Mouse (Mus musculus): ENCODE measurements around the gene Wdr91. TPM values are rescaled to one million over a fixed set of nuclear protein-coding genes. Genes with fewer than 3 reads are reported as not detected.

Gene Wdr91
- polyA plus RNA-seq, 1 experiment from 2014 or later, result 14.8 TPM

DNA sequence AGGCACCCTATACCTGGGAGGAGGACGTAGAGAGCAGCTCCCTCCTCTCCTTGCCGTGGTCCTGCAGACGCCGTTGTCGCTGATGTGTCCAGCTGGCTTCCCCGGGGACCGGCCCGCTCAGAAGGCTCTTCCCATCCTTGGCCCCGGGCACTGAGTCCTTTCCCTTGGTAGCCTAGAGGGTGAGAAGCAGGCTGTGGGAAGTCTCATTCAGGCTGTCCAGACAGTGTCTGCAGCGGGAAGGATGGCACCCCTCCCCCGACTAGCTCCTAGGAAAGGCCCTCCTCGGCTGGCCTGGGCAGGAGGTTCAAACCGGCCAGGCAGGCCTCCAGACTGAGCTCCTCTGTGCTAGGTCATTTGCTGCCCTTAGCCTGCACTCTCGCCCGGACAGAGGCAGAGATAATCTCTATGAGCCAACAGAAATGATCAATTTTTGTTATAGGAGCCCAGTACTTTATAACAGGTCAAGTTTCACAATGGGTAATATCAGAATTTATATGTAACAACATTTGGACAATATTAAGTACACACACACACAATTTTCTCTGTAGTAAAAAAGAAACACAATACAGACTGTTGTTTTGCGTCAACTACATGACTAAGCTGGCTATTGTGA is 14.4 kb downstream of the Wdr91 start:
- Histone ChIP-seq H3K27ac (ENCODE audit: low read depth, low read length) (no peak overlapping the region), H3K4me1 (ENCODE audit: control insufficient read depth, insufficient read depth, low read depth, low read length) (no peaks in the 10 kb centered on the region), H3K9me3 (ENCODE audit: control insufficient read depth, low read length) (no peaks in the 10 kb centered on the region), H3K9ac (ENCODE audit: low read depth, low read length) (no peak overlapping the region), H3K4me2 (ENCODE audit: low read length) (no peak overlapping the region), H3K4me3 (ENCODE audit: low read length) (no peak overlapping the region), H3K36me3 (ENCODE audit: control insufficient read depth, insufficient read depth, low read length) (peaks cover 35% of the 10 kb centered on the region), H3K27me3 (replicated peaks; ENCODE audit: control insufficient read depth, insufficient read depth, low read length) (no peaks in the 10 kb centered on the region)
- ATAC-seq, result no peak
- WGBS, result 56% methylated on average over 12 of the region's 16 CpGs

DNA sequence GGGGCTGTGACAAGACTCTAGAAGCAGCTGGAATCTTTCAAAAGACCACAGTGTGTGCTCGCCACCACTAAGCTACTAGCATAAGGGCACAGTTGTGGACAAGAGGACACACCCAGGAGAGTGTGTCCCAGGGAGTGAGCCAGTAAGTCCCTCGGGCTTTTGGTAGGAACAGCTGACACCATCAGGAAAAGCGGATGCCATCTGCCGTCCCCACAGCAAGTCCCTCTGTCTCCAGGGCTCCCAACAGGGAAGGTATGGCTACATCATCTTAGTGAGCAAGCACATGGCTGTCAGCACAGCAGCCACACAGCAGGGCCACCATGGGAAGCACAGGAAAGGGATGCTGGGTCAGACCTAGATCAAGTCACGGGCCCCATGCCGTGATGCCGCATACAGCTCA is 15.1 kb downstream of the Wdr91 start:
- H3K36me3 ChIP-seq (ENCODE audit: control insufficient read depth, insufficient read depth, low read length), result peaks cover 42% of the 10 kb centered on the region
- ATAC-seq, result no peak
- H3K4me2 ChIP-seq (ENCODE audit: low read length), result no peak overlapping the region
- no peaks in the 10 kb centered on the region for H3K4me1 ChIP-seq (ENCODE audit: control insufficient read depth, insufficient read depth, low read depth, low read length)
- H3K4me3 ChIP-seq (ENCODE audit: low read length), result no peak overlapping the region
- no peaks in the 10 kb centered on the region for H3K27me3 ChIP-seq (replicated peaks; ENCODE audit: control insufficient read depth, insufficient read depth, low read length)
- no peak overlapping the region for H3K27ac ChIP-seq (ENCODE audit: low read depth, low read length)
- H3K9me3 ChIP-seq (ENCODE audit: control insufficient read depth, low read length), result no peaks in the 10 kb centered on the region
- H3K9ac ChIP-seq (ENCODE audit: low read depth, low read length), result no peak overlapping the region
- 76% methylated on average over 7 of the region's 7 CpGs for WGBS

DNA sequence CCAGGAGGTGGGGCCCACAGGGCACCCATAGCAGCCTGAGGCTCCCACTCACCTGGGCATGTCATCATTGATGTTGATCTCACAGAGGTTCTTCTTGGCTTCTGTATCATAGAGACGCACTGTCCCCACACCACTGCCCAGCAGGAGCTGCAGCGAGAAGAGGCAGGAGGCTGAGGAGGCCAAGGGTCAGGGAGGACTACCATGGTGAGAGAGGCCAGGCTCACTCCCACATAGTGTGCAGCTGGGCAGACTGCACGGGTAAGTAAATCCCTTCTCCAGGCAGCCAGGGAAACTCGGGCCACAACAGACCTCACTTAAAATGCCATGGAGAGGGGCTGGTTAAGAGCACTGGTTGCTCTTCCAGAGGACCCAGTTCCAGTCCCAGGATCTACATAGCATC is 21.5 kb downstream of the Wdr91 start:
- no peak overlapping the region for H3K27ac ChIP-seq (ENCODE audit: low read depth, low read length)
- H3K4me3 ChIP-seq (ENCODE audit: low read length), result no peak overlapping the region
- H3K4me2 ChIP-seq (ENCODE audit: low read length), result no peak overlapping the region
- WGBS, result 53% methylated on average over 4 of the region's 4 CpGs
- H3K4me1 ChIP-seq (ENCODE audit: control insufficient read depth, insufficient read depth, low read depth, low read length), result no peaks in the 10 kb centered on the region
- H3K27me3 ChIP-seq (replicated peaks; ENCODE audit: control insufficient read depth, insufficient read depth, low read length), result no peaks in the 10 kb centered on the region
- peaks cover 22% of the 10 kb centered on the region for H3K36me3 ChIP-seq (ENCODE audit: control insufficient read depth, insufficient read depth, low read length)
- no peak overlapping the region for H3K9ac ChIP-seq (ENCODE audit: low read depth, low read length)
- H3K9me3 ChIP-seq (ENCODE audit: control insufficient read depth, low read length), result no peaks in the 10 kb centered on the region
- no peak for ATAC-seq

DNA sequence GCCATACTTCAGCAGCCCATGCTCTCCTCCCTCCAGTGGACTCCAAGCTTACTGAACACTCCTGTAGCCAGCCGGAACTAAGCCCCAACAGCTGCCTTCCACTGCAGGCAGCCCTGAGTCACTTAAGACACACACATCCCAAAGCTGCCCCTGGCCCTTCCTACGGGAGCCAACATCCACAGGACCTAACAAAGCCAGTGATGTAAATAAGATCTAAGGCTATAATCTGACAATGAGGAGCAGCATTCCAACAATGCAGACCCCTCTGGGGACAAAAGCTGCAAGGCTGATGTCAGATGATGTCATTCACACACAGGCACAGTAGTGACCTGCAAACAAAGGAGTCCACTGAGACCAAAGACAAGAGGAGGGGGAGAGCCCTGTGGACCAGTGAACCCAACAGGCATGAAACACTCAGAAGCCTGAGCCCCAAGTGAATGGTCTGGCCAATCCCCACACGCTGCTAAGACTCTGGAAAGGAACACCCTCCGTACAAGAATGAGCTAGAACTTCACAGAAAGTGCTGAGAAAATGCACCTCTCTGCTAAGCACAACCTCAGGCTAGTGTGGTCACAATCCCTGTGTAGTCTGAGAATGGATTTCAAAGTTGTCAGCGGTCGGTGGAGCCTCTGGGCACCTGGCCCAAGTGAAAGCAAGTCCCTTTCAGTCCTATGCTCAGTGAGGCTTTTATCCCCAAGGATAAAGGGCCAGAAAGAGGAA is 23.4 kb downstream of the Wdr91 start:
- H3K36me3 ChIP-seq (ENCODE audit: control insufficient read depth, insufficient read depth, low read length), result peaks cover 13% of the 10 kb centered on the region
- H3K27ac ChIP-seq (ENCODE audit: low read depth, low read length), result no peak overlapping the region
- peak; percentile 60; the same call in 1 of the 2 replicates for ATAC-seq
- 33% methylated on average over 6 of the region's 6 CpGs for WGBS
- no peak overlapping the region; the same call in 1 of the 2 replicates for H3K9ac ChIP-seq (ENCODE audit: low read depth, low read length)
- no peaks in the 10 kb centered on the region for H3K27me3 ChIP-seq (replicated peaks; ENCODE audit: control insufficient read depth, insufficient read depth, low read length)
- H3K4me1 ChIP-seq (ENCODE audit: control insufficient read depth, insufficient read depth, low read depth, low read length), result no peaks in the 10 kb centered on the region
- H3K4me3 ChIP-seq (ENCODE audit: low read length), result no peak overlapping the region
- no peaks in the 10 kb centered on the region for H3K9me3 ChIP-seq (ENCODE audit: control insufficient read depth, low read length)
- H3K4me2 ChIP-seq (ENCODE audit: low read length), result no peak overlapping the region

DNA sequence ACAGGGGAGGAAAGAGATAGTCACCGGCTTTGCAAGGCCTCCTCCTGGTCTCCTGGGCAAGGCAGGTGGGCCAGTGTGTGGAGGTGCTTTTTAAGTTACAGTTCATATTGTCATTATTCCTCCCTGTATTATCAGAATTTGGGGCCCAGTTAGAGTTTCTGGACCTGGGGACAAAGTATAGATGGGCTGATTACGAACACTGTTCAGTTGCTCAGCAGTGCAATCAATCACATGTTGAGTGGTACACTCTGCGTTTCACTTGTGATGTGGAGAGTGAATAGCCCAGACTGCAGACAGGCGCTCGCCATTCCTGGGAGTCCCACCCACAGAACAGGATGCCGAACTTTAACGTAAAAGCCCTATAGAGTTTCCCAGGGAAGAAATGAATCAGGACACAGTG is 26.0 kb downstream of the Wdr91 start:
- H3K9ac ChIP-seq (ENCODE audit: low read depth, low read length), result no peak overlapping the region
- H3K9me3 ChIP-seq (ENCODE audit: control insufficient read depth, low read length), result no peaks in the 10 kb centered on the region
- H3K4me3 ChIP-seq (ENCODE audit: low read length), result no peak overlapping the region
- H3K36me3 ChIP-seq (ENCODE audit: control insufficient read depth, insufficient read depth, low read length), result peaks cover 8% of the 10 kb centered on the region; the same call in 1 of the 2 replicates
- H3K4me2 ChIP-seq (ENCODE audit: low read length), result no peak overlapping the region
- no peak for ATAC-seq
- 87% methylated on average over 7 of the region's 7 CpGs for WGBS
- H3K27ac ChIP-seq (ENCODE audit: low read depth, low read length), result no peak overlapping the region
- no peaks in the 10 kb centered on the region for H3K27me3 ChIP-seq (replicated peaks; ENCODE audit: control insufficient read depth, insufficient read depth, low read length)
- no peaks in the 10 kb centered on the region for H3K4me1 ChIP-seq (ENCODE audit: control insufficient read depth, insufficient read depth, low read depth, low read length)

DNA sequence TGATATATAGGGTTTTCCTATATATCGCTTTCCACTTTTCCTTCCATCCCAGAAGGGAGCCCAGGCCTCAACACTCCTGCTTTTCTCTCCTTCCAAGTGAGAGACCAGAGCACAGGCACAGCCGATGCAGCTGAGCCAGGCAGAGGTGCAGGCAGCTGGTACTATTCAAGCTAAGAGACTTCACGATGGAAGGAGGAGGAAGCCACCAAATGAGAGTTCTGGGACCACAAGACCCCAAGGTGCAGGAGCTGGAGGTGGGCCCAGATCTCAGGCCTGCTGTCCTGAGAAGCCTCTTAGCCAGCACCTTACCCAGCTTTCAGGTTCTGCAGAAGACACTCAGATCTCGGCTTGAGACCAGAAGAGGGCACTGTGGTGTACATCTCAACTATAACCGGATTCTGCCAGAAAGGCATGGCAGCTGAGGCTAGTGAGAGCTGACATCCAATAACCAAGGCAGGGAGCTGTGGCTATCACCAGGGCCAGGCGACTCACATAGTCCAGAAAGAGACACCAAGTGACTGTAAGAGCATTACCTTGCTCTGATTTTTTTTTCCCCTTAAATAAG is 30.7 kb downstream of the Wdr91 start:
- WGBS, result 51% methylated on average over 6 of the region's 6 CpGs
- Histone ChIP-seq H3K4me2 (ENCODE audit: low read length) (no peak overlapping the region), H3K9me3 (ENCODE audit: control insufficient read depth, low read length) (no peaks in the 10 kb centered on the region), H3K9ac (ENCODE audit: low read depth, low read length) (no peak overlapping the region), H3K36me3 (ENCODE audit: control insufficient read depth, insufficient read depth, low read length) (peaks cover 6% of the 10 kb centered on the region; the same call in 1 of the 2 replicates), H3K27me3 (replicated peaks; ENCODE audit: control insufficient read depth, insufficient read depth, low read length) (no peaks in the 10 kb centered on the region), H3K4me3 (ENCODE audit: low read length) (no peak overlapping the region), H3K27ac (ENCODE audit: low read depth, low read length) (no peak overlapping the region), H3K4me1 (ENCODE audit: control insufficient read depth, insufficient read depth, low read depth, low read length) (peaks cover 13% of the 10 kb centered on the region)
- no peak for ATAC-seq

DNA sequence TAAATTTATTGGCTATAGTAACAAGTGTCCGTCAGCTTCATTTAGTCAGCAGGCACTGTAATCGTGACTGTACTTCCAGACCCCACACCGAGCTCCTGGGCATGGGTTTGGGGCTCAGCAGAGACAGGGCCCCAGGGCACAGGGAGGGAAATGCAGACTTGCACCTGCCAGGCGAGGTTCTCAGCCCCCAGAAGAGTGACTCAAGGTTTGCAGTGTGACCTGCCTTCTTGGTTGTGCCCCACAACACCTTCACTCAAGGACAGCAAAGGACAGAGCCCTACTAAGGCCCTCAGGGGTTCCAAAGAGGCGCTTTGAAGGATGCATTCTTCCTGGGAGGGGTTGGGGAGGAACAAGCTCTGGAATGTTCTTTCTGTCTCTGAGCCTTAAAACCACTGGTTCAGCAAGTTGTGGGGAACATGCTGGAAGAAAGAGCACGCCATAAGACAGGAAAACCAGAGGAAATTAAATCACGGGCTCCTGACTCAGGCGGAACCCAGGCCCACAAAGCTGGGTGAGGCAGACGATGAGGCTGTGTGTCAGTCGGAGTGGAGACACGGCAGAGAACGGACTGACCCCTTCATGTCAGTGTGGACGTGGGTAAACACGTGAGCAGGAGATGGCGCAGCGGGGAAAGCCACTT is 31.5 kb downstream of the Wdr91 start:
- H3K9me3 ChIP-seq (ENCODE audit: control insufficient read depth, low read length), result no peaks in the 10 kb centered on the region
- H3K27ac ChIP-seq (ENCODE audit: low read depth, low read length), result no peak overlapping the region
- H3K27me3 ChIP-seq (replicated peaks; ENCODE audit: control insufficient read depth, insufficient read depth, low read length), result no peaks in the 10 kb centered on the region
- no peak overlapping the region for H3K4me3 ChIP-seq (ENCODE audit: low read length)
- H3K4me2 ChIP-seq (ENCODE audit: low read length), result no peak overlapping the region
- ATAC-seq, result no peak
- H3K36me3 ChIP-seq (ENCODE audit: control insufficient read depth, insufficient read depth, low read length), result peaks cover 6% of the 10 kb centered on the region; the same call in 1 of the 2 replicates
- peaks cover 13% of the 10 kb centered on the region for H3K4me1 ChIP-seq (ENCODE audit: control insufficient read depth, insufficient read depth, low read depth, low read length)
- 90% methylated on average over 16 of the region's 16 CpGs for WGBS
- H3K9ac ChIP-seq (ENCODE audit: low read depth, low read length), result no peak overlapping the region

DNA sequence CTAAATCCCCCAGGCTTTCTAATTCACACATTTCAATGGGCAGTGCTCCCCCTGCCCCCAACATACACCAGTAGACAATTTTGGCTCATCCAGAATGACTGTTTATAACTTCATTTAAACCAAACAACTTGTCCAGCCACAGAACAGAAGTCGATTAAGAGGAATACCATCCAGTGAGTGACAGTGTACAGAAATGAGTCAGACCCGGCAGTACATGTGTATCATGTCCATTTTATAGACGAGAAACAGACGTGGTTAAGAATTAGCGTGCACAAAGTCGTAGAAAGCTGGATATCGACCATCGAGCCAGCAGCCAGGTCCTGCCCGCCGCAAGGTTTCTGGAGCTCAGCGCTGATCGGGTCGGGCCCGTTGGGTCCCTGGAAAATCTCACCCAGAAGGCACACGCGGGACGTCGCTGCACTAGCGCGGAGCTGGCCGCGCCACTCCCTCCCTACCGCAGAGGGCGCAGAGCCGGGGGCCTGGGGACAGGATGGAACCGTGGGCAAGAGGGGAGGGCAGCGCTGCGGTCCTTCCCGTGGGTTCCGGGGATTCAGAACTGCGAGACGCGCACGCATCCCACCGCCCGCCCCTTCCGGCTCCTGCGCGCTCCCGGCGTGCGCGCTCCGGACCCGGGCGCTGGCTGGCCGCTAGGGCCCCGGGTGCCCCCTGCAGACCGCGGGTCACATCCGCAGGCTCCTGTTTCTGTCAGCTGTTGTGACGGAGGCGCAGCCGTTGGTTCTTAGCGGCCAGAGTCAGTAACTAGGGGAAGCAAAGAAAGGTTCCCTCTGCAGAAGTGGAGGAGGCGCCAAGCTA is 33.0 kb downstream of the Wdr91 start, which contains the start of gene Cyren:
TSS of gene Cyren (minus strand) at position 552 of the 813 bp plus-strand sequence.
- H3K9ac ChIP-seq (ENCODE audit: low read depth, low read length), result peak within 1 kb of the TSS; percentile 85
- peak within 1 kb of the TSS; percentile 72 for H3K4me3 ChIP-seq (ENCODE audit: low read length)
- no peaks in the 10 kb centered on the region for H3K27me3 ChIP-seq (replicated peaks; ENCODE audit: control insufficient read depth, insufficient read depth, low read length)
- peak within 1 kb of the TSS; percentile 91 for H3K27ac ChIP-seq (ENCODE audit: low read depth, low read length)
- H3K36me3 ChIP-seq (ENCODE audit: control insufficient read depth, insufficient read depth, low read length), result 0 out of 2 replicates have a peak, but pooled peaks cover 2% of the 10 kb centered on the region
- no peaks in the 10 kb centered on the region for H3K9me3 ChIP-seq (ENCODE audit: control insufficient read depth, low read length)
- WGBS, result under 1% methylated on average over 56 of the region's 56 CpGs
- peak; percentile 96 for ATAC-seq
- peaks cover 13% of the 10 kb centered on the region for H3K4me1 ChIP-seq (ENCODE audit: control insufficient read depth, insufficient read depth, low read depth, low read length)
- H3K4me2 ChIP-seq (ENCODE audit: low read length), result peak within 1 kb of the TSS; percentile 69
